Mouse (Mus musculus) stomach, embryonic 14.5 days (tissue): ENCODE data around the gene Hmbs. TPM values are rescaled to one million over a fixed set of nuclear protein-coding genes. Genes with fewer than 3 reads are reported as not detected.

ENCODE experiments used
- ATAC-seq: fragments of 200-750 bp; cut with Nextera tagmentation; 2 replicates; pipeline ENCODE4 v1.8.0; 2017; ENCODE audit warnings: low read depth, moderate TSS enrichment; ENCODE audit not compliant: insufficient number of reproducible peaks, insufficient read depth, low FRiP score
- H3K27ac ChIP-seq: fragments of 300-500 bp; sonication (generic); 2 replicates; pipeline ENCODE4 v1.5.1; 2014; ENCODE audit warnings: mild to moderate bottlenecking, low read length, moderate library complexity, mixed read lengths
- H3K27me3 ChIP-seq: fragments of 300-500 bp; sonication (generic); 2 replicates; pipeline ENCODE4 v1.6.1; 2014; ENCODE audit warnings: low read length, control low read depth, mixed read lengths; ENCODE audit not compliant: control insufficient read depth, insufficient read depth
- H3K36me3 ChIP-seq: fragments of 300-500 bp; sonication (generic); 2 replicates; pipeline ENCODE4 v1.6.1; 2014; ENCODE audit warnings: mild to moderate bottlenecking, control low read depth, low read length, moderate library complexity, mixed read lengths; ENCODE audit not compliant: control insufficient read depth, insufficient read depth
- H3K4me1 ChIP-seq: fragments of 300-500 bp; sonication (generic); 2 replicates; pipeline ENCODE4 v1.6.1; 2014; ENCODE audit warnings: low read length, control low read depth, mixed read lengths; ENCODE audit not compliant: control insufficient read depth, insufficient read depth
- H3K4me2 ChIP-seq: fragments of 300-500 bp; sonication (generic); replicated peaks from 2 replicates; pipeline ENCODE4 v1.6.1; 2014; ENCODE audit warnings: low read depth, low read length, control low read depth
- H3K4me3 ChIP-seq: fragments of 300-500 bp; sonication (generic); 2 replicates; pipeline ENCODE4 v1.5.1; 2014; ENCODE audit warnings: low read depth, low read length, control low read depth
- H3K9ac ChIP-seq: fragments of 300-500 bp; sonication (generic); replicated peaks from 2 replicates; pipeline ENCODE4 v1.6.1; 2014; ENCODE audit warnings: low read depth, mild to moderate bottlenecking, control low read depth, low read length, moderate library complexity, mixed read lengths
- H3K9me3 ChIP-seq: fragments of 300-500 bp; sonication (generic); 2 replicates; pipeline ENCODE4 v1.6.1; 2016; ENCODE audit warnings: low read depth, low read length, control low read depth; ENCODE audit not compliant: control insufficient read depth
- WGBS: fragments of 180-500 bp; shearing (Covaris S2); extraction: QIAGEN DNeasy Blood & Tissue Kit; methylation state at CpG from one replicate; pipeline ENCODE4 v1.1.7; 2014; 5-methylcytosine and 5-hydroxymethylcytosine counted together
- polyA plus RNA-seq: library from polyadenylated mRNA; unstranded; fragments of >200 nt; fragmentation: Nextera tagmentation; extraction: Ambion mirVana; gene quantifications from 2 replicates; pipeline ENCODE4 v1.2.1, GENCODE M21; 2014

Gene Hmbs
- polyA plus RNA-seq: 112 and 130 TPM in 2 replicates

DNA sequence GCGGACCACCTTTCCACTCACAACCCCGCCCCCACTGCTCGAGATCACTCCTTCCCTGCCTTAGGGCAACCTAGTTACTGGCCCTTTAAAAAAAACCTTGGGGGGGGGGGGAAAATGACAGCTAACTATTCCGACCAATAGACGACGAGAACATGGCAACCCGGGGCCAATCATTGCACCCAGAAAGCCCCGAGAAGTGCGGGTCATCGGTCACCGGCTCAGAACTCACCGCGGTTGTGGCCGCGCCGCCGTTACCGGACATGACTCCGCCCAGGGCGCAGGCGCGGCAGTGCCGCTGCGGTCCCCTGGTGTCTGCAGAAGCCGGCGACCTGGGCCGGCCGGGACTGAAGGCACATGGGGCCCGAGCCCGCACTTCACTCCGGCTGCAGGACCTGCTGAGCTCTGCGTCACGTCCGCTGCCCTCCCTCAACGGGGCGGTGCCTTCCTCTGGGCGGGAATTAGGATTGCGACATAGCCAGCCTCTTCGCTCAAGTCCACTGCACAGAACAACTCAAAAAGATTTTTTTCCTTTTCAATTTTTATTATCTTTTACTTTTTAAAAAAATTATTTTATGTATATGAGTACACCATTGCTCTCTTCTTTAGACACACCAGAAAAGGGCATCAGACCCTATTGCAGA is at the start of gene Hmbs:
Gene Hmbs, minus strand, starts transcription at position 448 of the 641 bp plus-strand sequence.
- under 1% methylated on average over 39 of the region's 39 CpGs for WGBS
- peaks cover 6% of the 10 kb centered on the region; the same call in 1 of the 2 replicates for H3K4me1 ChIP-seq

DNA sequence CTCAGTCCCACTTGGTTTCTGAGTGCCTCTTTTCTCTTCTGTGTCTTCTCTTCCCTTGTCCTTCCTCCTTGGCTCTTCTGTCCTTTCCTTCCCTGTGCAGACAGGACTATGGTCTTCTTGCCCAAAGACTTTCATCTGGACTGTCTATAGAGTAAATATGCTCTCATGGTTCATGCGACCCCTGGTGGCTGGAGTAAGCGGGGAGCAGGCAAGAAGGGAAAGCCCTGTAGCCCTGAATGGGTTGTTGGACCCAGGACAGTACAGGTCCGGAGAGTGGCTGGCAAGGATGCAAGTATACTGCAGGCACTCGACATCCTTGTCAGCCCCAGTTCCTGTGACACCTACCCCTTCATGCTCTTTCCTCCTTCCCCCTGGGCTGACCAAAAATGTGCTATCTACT is 47.4 kb upstream of the Hmbs start:
- H3K4me3 ChIP-seq: no peak overlapping the region
- no peak overlapping the region for H3K4me2 ChIP-seq
- no peaks in the 10 kb centered on the region for H3K27me3 ChIP-seq
- peaks cover 45% of the 10 kb centered on the region for H3K36me3 ChIP-seq
- H3K9me3 ChIP-seq: no peaks in the 10 kb centered on the region
- 0 out of 2 replicates have a peak, but pooled peaks cover 3% of the 10 kb centered on the region for H3K4me1 ChIP-seq
- no peak overlapping the region for H3K27ac ChIP-seq
- no peak overlapping the region for H3K9ac ChIP-seq
- WGBS: 41% methylated on average over 4 of the region's 4 CpGs
- ATAC-seq: peak; percentile 37; the same call in 1 of the 2 replicates

More for the DNA sequence above, at the start of gene Hmbs:
- Histone ChIP-seq H3K27me3 (no peaks in the 10 kb centered on the region), H3K9ac (peak within 1 kb of the TSS; percentile 78), H3K36me3 (peaks cover 19% of the 10 kb centered on the region), H3K4me3 (peak within 1 kb of the TSS; percentile 73), H3K27ac (peak within 1 kb of the TSS; percentile 96), H3K4me2 (peak within 1 kb of the TSS; percentile 83), H3K9me3 (no peaks in the 10 kb centered on the region)
- peak; percentile 94 for ATAC-seq

DNA sequence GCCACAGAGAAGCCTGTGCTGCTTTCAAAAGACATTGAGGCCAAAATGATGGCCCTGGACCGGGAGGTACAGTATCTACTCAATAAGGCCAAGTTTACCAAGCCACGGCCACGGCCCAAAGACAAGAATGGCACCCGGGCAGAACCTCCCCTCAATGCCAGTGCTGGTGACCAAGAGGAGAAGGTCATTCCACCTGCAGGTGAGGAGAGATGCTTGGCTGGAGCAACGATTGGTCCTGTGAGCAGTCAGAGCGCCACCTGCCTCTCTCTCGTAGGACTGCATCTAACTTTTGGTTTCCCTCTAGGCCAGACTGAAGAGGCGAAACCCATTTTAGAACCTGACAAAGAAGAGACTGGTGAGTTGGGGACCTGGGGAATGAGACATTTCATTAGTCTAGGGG is 45.2 kb upstream of the Hmbs start:
- Histone ChIP-seq H3K36me3 (peaks cover 66% of the 10 kb centered on the region), H3K27ac (no peak overlapping the region), H3K27me3 (no peaks in the 10 kb centered on the region), H3K4me2 (no peak overlapping the region), H3K4me1 (no peaks in the 10 kb centered on the region), H3K4me3 (no peak overlapping the region), H3K9ac (no peak overlapping the region), H3K9me3 (no peaks in the 10 kb centered on the region)
- ATAC-seq: no peak
- 58% methylated on average over 8 of the region's 8 CpGs for WGBS

DNA sequence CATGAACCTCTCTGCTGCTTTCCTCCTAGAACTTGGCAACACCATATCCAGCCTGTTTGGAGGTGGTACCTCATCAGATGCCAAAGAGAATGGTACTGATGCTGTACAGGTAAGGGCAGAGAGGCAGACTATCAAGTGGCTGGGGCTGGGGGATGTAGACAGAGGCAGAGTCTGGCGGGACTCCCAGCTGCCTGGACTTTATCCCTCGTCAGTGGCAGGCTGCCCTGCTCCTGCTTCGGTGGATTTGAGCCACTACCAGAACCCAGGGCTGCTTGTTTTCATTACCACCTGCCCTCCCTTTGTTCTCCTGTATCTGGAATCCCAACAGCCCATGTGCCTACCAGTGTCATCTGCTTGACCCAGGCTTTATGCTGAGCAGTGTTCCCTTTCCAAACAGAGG is 43.2 kb upstream of the Hmbs start:
- Histone ChIP-seq H3K9ac (no peak overlapping the region), H3K4me2 (no peak overlapping the region), H3K27ac (no peak overlapping the region), H3K36me3 (peaks cover 87% of the 10 kb centered on the region), H3K4me1 (no peaks in the 10 kb centered on the region), H3K27me3 (no peaks in the 10 kb centered on the region), H3K9me3 (no peaks in the 10 kb centered on the region), H3K4me3 (no peak overlapping the region)
- no peak for ATAC-seq
- WGBS: 78% methylated on average over 3 of the region's 3 CpGs

DNA sequence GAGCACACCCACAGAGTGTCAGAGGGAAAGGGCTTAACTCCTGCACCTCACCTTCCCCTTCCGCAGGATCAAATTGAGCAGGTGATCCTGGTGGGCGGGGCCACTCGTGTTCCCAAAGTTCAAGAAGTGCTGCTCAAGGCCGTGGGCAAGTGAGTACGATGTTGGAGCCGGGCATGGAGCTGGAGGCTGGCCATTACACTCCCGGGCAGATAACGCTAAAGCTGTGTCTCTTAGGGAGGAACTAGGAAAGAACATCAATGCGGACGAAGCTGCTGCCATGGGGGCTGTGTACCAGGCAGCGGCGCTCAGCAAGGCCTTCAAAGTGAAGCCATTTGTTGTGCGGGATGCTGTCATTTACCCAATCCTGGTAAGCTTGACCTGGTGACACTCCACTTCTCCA is 40.6 kb upstream of the Hmbs start:
- no peaks in the 10 kb centered on the region for H3K27me3 ChIP-seq
- H3K4me1 ChIP-seq: peaks cover 8% of the 10 kb centered on the region
- H3K9me3 ChIP-seq: no peaks in the 10 kb centered on the region
- H3K27ac ChIP-seq: no peak overlapping the region
- no peak overlapping the region for H3K4me2 ChIP-seq
- WGBS: 88% methylated on average over 13 of the region's 13 CpGs
- H3K9ac ChIP-seq: no peak overlapping the region
- peaks cover 81% of the 10 kb centered on the region for H3K36me3 ChIP-seq
- H3K4me3 ChIP-seq: no peak overlapping the region
- ATAC-seq: no peak

DNA sequence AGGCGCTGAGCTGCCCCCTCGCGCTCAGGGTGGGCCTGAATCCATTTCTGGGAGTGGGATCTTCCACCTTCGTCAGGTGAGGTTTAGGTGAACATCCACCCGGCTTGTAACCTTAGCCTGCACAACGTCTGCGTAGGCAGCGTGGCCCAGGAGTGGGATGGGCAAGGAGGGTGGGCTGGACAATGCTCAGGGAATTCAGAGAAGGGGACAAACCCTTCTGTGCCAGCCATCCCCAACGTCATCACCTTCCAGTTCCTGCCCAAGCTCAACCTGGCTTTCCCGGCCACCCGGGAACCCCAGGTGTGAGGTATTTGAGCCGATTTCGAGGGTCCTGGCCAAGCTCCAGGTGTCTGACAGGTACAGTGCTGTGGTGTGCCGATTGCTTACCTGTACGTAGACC is 35.8 kb upstream of the Hmbs start:
- Histone ChIP-seq H3K36me3 (peaks cover 38% of the 10 kb centered on the region), H3K27me3 (no peaks in the 10 kb centered on the region), H3K4me2 (peak overlapping the region; percentile 98), H3K9ac (peak overlapping the region; percentile 92), H3K4me1 (peaks cover 8% of the 10 kb centered on the region), H3K9me3 (no peaks in the 10 kb centered on the region), H3K4me3 (peak overlapping the region; percentile 69), H3K27ac (peak overlapping the region; percentile 83)
- WGBS: 5% methylated on average over 15 of the region's 15 CpGs
- ATAC-seq: no peak; the same call in 1 of the 2 replicates

DNA sequence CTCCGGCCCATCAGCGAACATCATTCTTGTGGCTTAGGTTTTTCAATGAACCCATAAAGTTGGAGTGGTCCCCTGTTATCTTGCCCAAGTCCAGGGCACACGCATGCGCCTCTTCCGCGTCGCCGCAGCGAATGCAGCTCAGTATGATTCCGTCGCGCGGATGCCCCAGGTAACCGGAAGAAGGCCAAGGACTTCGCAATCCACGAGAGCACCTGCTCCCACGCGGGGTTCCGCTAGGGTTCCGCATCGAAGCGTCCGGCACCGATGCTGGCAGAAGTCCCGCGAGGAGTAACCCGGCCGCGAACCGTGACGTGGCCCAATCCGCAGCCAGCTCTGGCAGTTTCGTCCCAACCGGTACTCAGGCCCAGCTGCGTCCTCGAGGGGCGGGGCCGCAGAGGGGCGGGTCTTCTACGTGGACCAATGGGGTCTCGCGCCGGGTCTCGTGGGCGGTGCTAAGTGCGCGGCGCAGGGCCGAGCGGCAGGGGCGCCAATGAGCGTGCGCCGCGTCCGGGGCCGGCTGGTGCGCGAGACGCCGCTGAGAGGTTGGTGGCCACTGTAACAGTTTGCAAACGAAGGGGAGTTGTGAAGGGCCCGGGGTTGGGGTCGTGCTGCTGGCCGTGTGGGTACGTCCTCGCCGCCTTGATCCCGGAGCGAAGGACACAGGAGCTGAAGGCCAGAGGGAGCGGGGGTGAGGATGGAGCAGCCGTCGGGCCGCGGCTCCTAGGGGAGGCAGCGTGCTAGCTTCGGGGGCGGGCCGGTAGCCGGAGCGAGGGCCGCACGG is 35.2 kb upstream of the Hmbs start, which contains the start of gene Hyou1:
Gene Hyou1, plus strand, starts transcription at position 437 of the 781 bp plus-strand sequence.
- Histone ChIP-seq H3K4me2 (peak within 1 kb of the TSS; percentile 98), H3K9me3 (no peaks in the 10 kb centered on the region), H3K27me3 (no peaks in the 10 kb centered on the region), H3K4me3 (peak within 1 kb of the TSS; percentile 69), H3K36me3 (peaks cover 32% of the 10 kb centered on the region), H3K4me1 (peaks cover 8% of the 10 kb centered on the region), H3K9ac (peak within 1 kb of the TSS; percentile 92), H3K27ac (peak within 1 kb of the TSS; percentile 87)
- WGBS: under 1% methylated on average over 83 of the region's 83 CpGs
- ATAC-seq: peak; percentile 97

DNA sequence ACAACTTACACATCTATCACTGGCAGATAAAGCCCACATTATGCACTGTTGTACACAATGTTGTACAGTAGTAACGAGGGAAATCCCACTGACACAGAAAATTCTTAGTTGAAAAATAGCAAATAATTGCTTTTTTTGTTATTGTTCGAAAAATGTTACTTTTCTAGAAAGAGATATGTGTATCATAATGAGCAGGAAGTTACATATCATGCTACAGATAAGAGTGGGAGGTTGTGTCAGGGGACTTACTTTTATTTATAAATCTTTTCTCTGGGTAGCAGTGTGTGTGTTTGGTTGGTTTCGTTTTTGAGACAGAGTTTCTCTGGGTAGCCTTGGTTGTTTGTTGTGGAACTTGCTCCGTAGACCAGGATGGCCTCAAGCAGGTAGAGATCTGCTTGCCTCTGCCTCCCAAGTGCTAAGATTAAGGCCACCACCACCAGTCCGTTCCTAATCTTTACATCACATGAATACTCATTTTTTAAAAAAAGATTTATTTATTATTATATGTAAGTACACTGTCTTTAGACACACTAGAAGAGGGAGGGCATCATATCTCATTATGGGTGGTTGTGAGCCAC is 34.2 kb upstream of the Hmbs start:
- H3K4me3 ChIP-seq: peak overlapping the region; percentile 69
- no peaks in the 10 kb centered on the region for H3K9me3 ChIP-seq
- H3K9ac ChIP-seq: 0 out of 2 replicates have a peak overlapping the region, but pooled peaks have one; percentile 61
- peaks cover 8% of the 10 kb centered on the region for H3K4me1 ChIP-seq
- no peak for ATAC-seq
- no peaks in the 10 kb centered on the region for H3K27me3 ChIP-seq
- H3K36me3 ChIP-seq: peaks cover 22% of the 10 kb centered on the region
- WGBS: 81% methylated on average over 5 of the region's 5 CpGs
- H3K27ac ChIP-seq: 0 out of 2 replicates have a peak overlapping the region, but pooled peaks have one; percentile 87
- H3K4me2 ChIP-seq: peak overlapping the region; percentile 48
